Mouse (Mus musculus) urinary bladder, adult 18-20 months (tissue): ENCODE measurements around the gene Trip13.

Experiments
- DNase-seq, 2 experiments: peaks; one replicate each; pipeline ENCODE4 v3.0.0; 2022; ENCODE audit warnings: low spot score in 2 of 2, mixed read lengths in 2 of 2

Gene Trip13

GRCm38 (mm10) chr13:73887415-73887874, 50.1 kb downstream of the Trip13 start:
- DNase-seq, result peak; percentile 28 to 83

DNA sequence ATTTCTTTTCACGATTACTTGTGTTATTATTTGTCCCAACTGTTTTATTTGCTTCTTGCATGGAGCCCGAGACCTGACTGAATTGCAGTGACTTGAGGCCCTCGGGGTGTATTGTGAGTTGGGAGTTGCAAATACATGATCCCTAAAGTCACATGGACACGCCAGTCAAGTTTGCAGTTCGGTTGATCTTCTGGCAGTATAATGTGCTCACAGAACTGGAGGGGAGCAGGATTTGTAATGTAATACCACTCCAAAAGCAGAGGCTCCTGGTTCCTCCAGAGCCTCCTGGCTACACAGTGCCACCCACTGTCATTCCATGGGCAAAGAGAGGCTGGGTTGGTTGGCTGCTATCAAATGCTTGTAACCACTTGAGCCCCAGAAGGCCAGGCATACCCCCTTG, 51.0 kb downstream of the Trip13 start:
- DNase-seq, result no peak

- no peak for DNase-seq
Measured at GRCm38 (mm10) chr13:73886066-73886465, 51.5 kb downstream of the Trip13 start.

GRCm38 (mm10) chr13:73885656-73886055, 51.9 kb downstream of the Trip13 start:
- DNase-seq, result no peak

DNA sequence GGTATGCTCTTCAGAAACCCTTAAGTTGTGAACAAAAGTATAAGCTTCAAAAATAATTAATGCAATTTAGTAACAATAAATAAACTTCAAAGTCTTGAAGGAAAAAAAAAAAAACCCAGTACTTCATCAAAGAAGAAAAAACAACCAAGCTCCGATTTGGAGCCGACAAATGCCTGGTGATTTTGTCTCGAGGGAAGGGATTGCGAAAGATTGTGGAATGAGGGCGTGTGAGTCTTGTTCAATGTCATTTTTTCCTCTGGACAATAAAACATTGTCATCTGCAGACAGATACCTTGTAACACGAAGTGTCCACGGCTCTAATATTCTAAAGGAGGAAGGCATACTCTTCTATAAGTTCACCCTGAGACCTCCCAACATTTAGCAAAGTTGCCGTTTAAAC, 56.2 kb downstream of the Trip13 start:
- no peak for DNase-seq

DNA sequence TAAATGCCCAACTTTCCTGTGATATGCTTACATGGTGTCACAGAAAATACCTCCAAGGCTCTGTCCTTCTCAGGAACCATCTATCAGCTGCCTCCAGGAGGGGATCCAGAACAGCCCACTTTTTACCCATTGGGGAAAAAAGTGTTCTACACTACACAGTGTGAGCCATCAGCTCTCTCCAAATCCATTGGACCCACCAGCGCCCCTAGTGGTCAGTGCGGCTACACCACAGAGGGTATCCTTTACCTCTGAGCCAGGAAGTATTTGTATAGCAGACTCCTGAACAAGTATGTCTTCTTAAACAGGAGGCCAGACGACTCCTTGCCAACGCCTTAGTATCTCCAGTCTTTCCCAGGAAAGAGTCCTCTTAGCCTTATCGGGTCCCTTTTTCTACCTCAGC, 57.8 kb downstream of the Trip13 start:
- DNase-seq, result no peak

DNA sequence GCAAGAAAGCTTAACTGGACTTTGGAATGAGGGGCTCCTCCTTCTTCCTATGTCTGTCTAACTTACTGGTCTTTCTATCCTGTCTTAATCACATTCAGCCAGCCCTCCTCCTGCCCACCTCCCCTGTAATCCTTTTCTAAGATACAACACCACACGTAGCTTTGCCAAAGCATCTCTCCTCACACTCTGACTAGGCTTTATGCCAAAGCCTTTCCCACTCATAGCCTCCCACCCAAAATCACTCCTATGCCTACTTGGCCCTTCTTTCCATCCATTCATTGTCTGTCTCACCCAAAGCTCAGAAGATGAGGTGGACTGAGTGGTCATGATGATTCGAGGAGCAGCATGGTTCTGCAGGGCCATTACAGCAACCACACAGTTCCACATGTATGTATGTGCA, 65.4 kb downstream of the Trip13 start:
- no peak for DNase-seq
